Mouse (Mus musculus) spleen, postnatal 36 days (tissue): Measurements from ENCODE around the gene Gm7168.
"Not testable (repeated sequence)": the region's sequence is repeated elsewhere in the genome, so short reads cannot be mapped to it uniquely, and the experiment has no call there.

Source experiments
- DNase-seq, 2 experiments: peaks; one replicate each; pipeline ENCODE4 v3.0.0; 2022; ENCODE audit warnings: low spot score in 2 of 2, mixed read lengths in 1 of 2

Gene Gm7168

GRCm38 (mm10) chr17:13948073-13948472, at the start of gene Gm7168:
Gm7168 (plus strand) TSS chr17:13948373.
- not testable (repeated sequence) for DNase-seq

- DNase-seq: no peak
These were observed 49.3 kb upstream of the Gm7168 start for GRCm38 (mm10) chr17:13898838-13899237.

GRCm38 (mm10) chr17:13899241-13899640, 48.9 kb upstream of the Gm7168 start:
- DNase-seq: no peak

- no peak for DNase-seq
These were observed 44.4 kb upstream of the Gm7168 start for GRCm38 (mm10) chr17:13903793-13904192.

- DNase-seq: no peak
These were observed 41.1 kb upstream of the Gm7168 start for GRCm38 (mm10) chr17:13907082-13907481.

GRCm38 (mm10) chr17:13907681-13908080, 40.5 kb upstream of the Gm7168 start:
- no peak for DNase-seq

GRCm38 (mm10) chr17:13913951-13914350, 34.2 kb upstream of the Gm7168 start:
- no peak for DNase-seq

GRCm38 (mm10) chr17:13914531-13914930, 33.6 kb upstream of the Gm7168 start:
- DNase-seq: no peak

- DNase-seq: no peak
These were observed 27.4 kb upstream of the Gm7168 start for GRCm38 (mm10) chr17:13920771-13921170.

GRCm38 (mm10) chr17:13923418-13923817, 24.8 kb upstream of the Gm7168 start:
- DNase-seq: no peak

GRCm38 (mm10) chr17:13924588-13924987, 23.6 kb upstream of the Gm7168 start:
- DNase-seq: no peak

- no peak for DNase-seq
These were observed 22.2 kb upstream of the Gm7168 start for GRCm38 (mm10) chr17:13925931-13926330.

- no peak for DNase-seq
These were observed 17.8 kb upstream of the Gm7168 start for GRCm38 (mm10) chr17:13930421-13930820.

- DNase-seq: not testable (repeated sequence)
These were observed 12.8 kb upstream of the Gm7168 start for GRCm38 (mm10) chr17:13935364-13935763.

- no peak for DNase-seq
These were observed 10.4 kb upstream of the Gm7168 start for GRCm38 (mm10) chr17:13937787-13938186.

GRCm38 (mm10) chr17:13938652-13939051, 9.5 kb upstream of the Gm7168 start:
- DNase-seq: no peak

- DNase-seq: not testable (repeated sequence)
These were observed 8.9 kb upstream of the Gm7168 start for GRCm38 (mm10) chr17:13939231-13939630.

GRCm38 (mm10) chr17:13940487-13940886, 7.7 kb upstream of the Gm7168 start:
- DNase-seq: no peak

- not testable (repeated sequence) for DNase-seq
These were observed 3.4 kb downstream of the Gm7168 start for GRCm38 (mm10) chr17:13951570-13951969.

GRCm38 (mm10) chr17:13958129-13958528, 10.0 kb downstream of the Gm7168 start:
- not testable (repeated sequence) for DNase-seq

- not testable (repeated sequence) for DNase-seq
These were observed 14.1 kb downstream of the Gm7168 start for GRCm38 (mm10) chr17:13962245-13962644.

- DNase-seq: not testable (repeated sequence)
These were observed 16.9 kb downstream of the Gm7168 start for GRCm38 (mm10) chr17:13965048-13965447.

- DNase-seq: not testable (repeated sequence)
These were observed 21.7 kb downstream of the Gm7168 start for GRCm38 (mm10) chr17:13969917-13970316.

GRCm38 (mm10) chr17:13970796-13971195, 22.6 kb downstream of the Gm7168 start:
- not testable (repeated sequence) for DNase-seq
